Mouse (Mus musculus) frontal cortex, adult (tissue): ENCODE data around the gene Slc25a24.

Experiments used
- ATAC-seq: cut with Nextera tagmentation; 2 replicates; pipeline ENCODE4 v1.9.2; 2017; ENCODE audit warnings: mild to moderate bottlenecking, moderate library complexity, mixed read lengths; ENCODE audit not compliant: low TSS enrichment

Gene Slc25a24

DNA sequence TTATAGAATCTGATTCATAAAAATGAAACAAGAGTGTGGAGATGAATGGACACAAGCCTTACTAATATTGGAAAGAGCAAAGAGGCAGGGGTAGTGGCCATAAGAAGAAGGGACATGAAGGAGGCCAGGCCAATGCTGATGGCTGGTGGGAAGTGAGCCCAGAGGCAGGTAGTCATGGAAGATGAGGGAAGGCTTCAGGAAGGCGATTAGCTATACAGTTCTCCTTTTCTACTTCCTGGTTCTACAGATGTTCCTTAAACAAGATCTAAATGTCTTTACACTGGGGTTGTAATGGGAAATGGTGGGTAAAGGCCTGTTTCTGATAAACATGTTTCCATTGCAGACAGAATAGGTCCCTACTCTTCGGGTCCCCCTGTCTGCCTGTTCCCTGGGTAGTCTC lies 46.2 kb downstream of the Slc25a24 start:
- no peak for ATAC-seq

DNA sequence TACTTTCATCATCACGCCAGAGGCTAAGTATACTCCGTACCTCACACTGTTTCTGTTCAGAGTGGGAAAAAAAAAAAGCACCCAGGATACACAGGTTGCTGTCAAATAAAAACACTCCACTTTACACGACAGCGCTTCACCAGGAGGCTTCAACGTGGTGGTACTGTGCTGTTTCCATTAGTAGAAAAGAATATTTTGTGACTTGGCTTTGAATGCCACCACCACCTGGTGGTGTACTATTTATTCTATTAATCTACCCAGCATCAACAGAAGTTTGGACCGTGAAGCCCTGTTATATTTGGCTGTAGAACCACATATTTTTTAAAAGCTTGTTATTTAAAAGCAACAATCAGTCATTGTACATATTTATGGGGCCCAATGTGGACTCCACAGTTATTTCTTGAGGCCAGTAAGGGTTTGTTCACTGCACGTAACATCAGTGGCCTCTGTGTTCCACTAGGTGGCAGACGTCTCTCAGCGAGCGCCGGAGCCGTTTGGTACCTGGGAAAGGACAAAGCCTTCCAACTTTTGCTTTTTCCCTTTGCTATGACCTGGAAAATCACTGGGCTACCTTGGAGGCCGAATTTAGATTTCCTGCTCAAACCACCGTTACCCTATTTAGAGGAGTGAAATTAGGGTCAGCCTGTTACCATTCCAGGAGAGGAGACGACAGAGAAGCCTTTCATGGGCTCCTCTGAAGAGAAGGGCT lies 48.3 kb downstream of the Slc25a24 start:
- ATAC-seq: peak; percentile 97

DNA sequence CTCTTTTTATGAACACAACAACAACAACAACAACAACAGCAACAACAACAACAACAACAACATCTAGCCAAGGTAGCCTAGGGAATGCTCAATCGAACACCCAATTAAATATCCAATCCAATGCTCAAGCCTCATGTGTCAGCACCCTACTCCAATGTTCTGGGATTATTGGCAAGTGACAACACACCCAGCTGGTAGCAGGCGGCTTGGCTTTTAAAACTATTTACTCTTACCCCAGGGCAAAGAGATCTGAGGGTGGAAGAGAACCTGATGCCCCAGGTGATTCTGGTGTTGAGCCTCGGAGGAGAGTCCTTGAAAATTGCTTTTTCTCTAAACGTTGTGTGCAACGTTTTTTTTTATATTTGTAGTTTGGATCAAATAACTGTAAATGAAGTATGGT lies 51.4 kb downstream of the Slc25a24 start:
- ATAC-seq: no peak

DNA sequence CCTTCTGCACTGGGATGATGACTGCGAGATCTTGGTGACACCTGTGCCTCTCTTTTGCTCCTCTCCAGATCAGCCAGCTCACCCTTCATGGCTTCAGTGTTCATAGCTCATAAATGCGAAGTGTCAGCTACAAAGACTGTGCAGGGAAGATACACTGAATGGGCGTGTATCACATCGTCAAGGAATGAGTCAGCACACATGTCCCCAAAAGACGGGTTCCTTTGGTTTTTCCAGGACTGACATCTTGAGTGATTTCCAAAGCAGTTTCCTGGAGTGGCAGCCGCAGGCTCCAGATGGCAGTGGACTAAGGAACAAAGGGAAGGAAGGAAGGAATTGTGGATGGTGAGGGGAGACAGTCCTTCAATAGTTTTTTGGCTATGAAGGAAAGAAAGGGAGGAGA lies 55.8 kb downstream of the Slc25a24 start:
- ATAC-seq: peak; percentile 75

DNA sequence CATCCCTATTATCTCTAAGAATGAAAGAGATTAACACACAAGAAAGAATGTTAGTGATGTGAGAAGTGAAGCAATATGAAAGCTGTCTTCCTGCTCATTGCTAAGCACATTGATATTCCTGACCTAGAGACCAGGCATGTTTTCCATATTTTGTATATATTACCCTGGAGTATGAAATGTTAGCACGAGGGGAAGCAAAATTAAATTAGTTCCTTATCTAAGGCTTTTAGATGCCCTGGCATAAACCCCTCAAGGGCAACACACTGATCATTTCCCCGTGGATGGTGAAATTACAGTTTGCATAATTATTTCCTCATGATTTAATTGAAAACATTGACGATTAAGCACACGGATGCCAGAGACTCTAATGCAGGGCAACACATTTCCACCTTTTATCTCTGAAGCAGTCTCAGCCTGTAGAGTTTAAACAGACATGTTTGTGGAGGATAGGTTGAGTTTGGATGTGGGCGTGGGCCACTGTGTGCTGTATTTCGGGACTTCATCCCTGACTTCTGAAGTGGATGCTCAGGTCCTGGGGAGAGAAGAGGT lies 56.7 kb downstream of the Slc25a24 start:
- no peak for ATAC-seq

DNA sequence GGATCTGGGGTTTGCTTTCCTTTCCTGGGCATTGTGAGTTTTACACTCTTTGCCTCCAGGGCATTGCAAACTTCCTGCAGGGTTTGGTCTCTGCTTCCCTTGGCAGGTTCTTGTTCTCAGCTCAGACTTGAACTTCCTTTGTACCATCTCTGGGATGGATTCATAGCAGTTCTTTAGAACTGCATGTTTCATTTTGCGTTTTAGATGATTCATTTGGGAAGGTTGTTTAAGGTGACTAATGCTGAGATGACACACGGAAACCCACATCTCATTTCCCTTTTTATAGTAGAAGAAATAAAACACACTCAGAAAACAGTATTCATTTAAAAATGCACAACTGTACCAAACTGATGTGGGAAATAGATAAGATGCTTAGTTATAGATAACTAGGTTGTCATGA lies 73.2 kb downstream of the Slc25a24 start:
- no peak for ATAC-seq

DNA sequence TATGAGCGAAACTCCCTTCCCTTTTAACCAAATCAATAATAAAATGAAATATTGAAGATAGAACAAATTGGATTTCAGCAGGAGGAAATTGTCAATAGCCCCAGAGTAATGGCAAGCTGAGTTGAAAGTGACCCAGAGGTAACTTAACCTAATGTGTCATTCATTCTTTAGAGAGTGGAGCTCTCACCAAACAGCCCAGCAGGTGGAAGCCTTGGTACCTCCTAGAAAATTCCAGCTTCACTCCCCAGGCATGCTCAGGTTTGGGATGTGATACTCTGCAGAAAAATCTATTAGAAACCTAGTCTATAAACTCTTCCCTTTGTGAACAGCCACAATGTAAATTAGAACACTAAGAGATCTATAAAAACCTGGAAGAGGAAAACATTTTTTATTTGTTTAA lies 76.3 kb downstream of the Slc25a24 start:
- ATAC-seq: no peak

DNA sequence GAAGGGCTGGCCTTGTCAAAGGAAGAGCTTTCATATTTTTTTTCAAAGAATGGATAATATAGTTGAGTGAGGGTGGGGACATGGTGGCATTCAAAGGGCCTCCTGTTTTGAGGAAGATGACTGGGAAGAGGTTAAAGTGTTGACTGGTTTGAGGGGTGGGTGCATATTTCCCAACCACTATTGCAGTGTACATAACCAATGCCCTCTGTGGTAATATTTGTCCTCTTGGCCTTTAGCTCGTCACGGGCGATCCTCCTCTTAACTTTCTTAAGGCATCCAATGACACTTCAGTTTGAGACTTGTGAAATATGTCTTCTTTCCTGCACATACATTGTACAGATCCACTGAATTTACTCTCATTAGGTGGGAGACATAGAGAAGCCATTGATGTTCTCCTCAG lies 89.4 kb downstream of the Slc25a24 start:
- ATAC-seq: no peak

DNA sequence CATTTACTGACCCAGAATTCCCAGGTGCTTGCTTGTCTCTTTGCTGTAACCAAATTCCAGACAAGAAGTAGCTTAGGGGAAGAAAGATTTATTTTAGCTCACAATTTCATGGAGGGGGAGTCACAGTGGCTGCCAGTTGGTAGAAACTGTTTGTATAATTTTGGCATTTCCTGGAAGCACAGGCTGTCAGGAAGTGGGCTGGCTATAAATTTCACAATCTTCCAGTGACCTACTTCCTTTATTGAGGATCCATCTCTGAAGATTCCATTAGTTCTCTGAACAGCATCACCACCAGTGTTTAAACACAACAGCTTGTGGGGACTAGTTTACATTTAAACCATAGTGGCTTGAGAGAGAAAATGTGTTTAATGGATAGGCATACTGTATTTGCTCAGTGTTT lies 93.4 kb downstream of the Slc25a24 start:
- peak; percentile 74 for ATAC-seq
